Mouse (Mus musculus): Measurements from ENCODE around the gene Ikzf3.

Ikzf3 gene

GRCm38 (mm10) chr11:98446562-98447474 is 99.0 kb downstream of the Ikzf3 start:
- no peak for DNase-seq (ENCODE audit: low spot score)

DNA sequence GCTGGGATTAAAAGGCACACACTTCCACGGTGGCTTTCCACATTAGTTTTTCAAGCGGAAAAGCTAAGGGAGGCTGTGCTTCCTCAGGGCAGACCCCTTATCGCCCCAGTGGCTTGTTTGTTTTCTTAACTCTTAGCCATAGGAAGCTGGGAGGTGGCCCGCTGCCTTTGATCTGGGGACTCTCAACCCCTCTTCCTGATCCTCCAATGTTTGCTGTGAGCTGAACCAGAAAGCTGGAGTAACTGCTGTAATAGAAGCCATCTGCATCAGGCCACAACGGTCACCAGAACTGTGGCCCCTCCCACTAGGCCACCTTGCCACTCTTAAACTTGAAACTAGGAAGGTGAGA is 99.6 kb downstream of the Ikzf3 start, which contains the start of gene Grb7:
Gene Grb7 (plus strand): TSS at position 182 of the 349 bp plus-strand sequence.
- DNase-seq (ENCODE audit: low spot score): no peak

- no peak for DNase-seq (ENCODE audit: low spot score)
These were observed 100.2 kb downstream of the Ikzf3 start for GRCm38 (mm10) chr11:98445679-98446078.

DNA sequence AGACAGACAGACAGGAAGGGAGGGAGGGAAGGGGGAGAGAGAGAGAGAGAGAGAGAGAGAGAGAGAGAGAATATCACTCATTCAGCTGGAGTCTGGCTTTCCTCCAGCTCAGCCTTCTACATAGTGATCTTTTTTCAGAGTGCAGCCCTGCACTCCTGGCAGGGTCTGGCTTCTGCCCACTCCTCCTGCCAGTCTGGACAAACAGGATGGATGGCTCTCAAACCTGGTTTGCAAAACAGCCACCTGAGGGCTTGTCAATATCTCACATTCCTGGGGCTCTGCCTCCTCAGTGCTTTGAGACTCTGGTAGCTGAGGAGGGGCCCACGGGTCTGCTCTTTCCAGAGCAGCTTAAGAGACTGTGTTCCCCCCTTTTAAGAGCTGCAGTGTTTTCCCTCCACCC is 100.6 kb downstream of the Ikzf3 start:
- no peak for DNase-seq (ENCODE audit: low spot score)

DNA sequence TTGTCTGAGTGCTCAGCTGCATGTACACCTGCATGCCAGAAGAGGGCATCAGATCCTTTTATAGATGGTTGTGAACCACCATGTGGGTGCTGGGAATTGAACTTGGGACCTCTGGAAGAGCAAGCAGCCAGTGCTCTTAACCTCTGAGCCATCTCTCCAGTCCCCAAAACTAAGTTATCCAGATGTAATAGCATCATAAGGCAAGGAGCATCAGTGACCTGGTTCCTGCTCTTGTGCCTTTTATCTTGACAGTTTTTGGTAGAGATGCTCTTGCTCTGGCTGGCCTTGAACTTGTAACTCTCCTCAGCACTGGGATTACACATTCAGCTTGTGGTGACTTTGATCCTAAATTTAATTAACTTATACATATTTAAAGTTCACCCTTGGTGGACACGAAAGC is 102.1 kb downstream of the Ikzf3 start:
- no peak for DNase-seq (ENCODE audit: low spot score)

GRCm38 (mm10) chr11:98438331-98439158 is 107.3 kb downstream of the Ikzf3 start, which contains the start of gene Mien1:
TSS of gene Mien1 (minus strand) at chr11:98438991.
- DNase-seq (ENCODE audit: low spot score): peak; percentile 92

DNA sequence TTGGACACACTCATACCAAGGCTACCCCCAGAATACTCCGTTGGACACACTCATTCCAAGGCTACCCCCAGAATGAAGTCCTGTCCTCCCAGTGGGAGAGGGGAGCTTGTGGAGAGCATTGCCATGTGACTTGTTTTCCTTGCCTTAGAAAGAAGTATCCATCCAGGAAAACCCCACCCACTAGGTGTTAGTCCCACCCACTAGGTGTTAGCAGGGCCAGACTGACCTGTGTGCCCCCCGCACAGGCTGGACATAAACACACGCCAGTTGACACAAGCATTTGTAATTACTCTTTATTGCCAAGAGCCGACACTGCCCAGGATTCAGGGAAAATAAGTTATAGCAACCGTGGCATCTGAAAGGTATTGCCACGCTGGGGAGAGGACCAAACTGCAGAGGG is 108.4 kb downstream of the Ikzf3 start:
- DNase-seq (ENCODE audit: low spot score): no peak

DNA sequence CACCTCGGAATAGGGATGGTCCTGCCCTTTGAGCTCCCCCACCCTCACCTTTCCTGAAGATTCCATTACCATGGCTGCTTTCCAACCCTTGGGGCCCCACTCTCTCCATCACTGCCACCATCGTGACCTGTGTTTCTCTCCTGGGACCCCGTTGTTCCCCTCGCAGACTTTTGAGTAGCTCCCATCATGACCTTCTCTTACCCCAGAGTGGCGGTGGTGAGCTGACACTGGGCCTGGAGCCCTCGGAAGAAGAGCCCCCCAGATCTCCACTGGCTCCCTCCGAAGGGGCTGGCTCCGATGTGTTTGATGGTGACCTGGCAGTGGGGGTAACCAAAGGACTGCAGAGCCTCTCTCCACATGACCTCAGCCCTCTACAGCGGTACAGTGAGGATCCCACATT is 110.1 kb downstream of the Ikzf3 start:
- no peak for DNase-seq (ENCODE audit: low spot score)

- DNase-seq (ENCODE audit: low spot score): no peak
These were observed 113.9 kb downstream of the Ikzf3 start for GRCm38 (mm10) chr11:98431743-98432502.

DNA sequence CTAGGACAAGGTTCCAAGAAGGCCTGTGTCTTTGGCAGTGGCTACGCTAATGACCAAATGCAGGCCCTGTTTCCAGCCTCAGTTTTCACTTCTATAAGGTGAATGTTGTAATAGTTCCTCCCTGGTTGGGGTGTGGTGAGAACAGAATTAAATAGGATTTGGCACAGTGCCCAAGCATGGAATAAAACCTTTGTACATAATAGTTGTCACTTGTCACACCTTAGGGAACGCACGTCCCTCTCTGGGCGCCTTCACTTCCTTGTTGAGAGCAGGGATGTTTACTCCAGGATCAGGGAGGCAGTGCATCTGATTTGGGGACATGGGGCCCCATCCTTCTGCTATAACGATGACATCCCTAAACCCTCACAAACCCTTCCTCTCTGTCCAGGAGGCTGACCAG is 117.4 kb downstream of the Ikzf3 start:
- no peak for DNase-seq (ENCODE audit: low spot score)

DNA sequence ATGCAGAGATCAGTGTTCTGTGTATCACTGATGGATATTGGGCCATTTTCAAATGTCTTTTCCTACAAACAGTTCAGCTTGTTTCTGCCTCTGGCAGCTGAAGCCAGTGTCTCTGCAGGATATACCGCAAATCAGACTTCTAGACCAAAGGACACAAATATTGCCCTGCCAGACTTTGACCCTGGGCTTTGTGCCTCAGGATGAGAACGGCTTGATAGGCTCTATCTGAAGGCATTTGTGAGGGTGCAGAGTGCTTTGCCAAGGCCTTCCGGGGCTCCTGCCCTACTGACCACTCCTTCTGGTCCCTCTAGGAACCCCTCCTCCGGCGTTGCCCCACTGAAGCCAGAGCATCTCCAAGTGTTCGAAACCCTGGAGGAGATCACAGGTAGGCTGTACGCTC is 119.2 kb downstream of the Ikzf3 start:
- DNase-seq (ENCODE audit: low spot score): no peak

DNA sequence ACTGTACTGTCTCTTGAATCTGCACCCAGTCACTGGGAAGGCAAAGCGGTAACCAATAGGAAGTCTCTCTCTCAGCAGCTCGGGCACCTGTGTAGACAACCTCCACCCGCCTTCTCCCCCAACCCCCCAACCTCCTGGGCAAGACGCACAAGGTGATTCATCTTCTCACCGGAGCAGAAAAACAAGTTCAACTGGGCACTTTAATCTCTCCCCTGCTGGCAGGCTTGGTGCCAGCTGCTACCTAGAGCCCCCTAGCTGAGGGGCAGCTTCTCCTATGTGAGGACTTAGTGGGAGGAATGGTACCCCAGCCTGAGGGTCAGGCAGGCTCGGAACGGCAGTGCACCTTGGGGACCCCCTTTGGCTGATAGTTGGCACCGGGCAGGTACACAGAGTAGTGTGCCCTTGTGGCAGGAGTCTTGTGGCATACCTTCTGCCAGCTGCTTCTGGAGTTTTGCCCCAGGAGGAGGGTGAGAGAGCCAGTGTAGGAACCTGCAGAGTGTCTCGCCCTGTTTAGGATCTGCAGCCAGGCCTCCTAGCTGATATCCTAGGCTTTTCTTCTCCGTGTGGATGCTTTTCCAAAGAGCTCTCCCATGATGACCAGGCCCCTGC is 126.8 kb downstream of the Ikzf3 start:
- no peak for DNase-seq (ENCODE audit: low spot score)

- no peak for DNase-seq (ENCODE audit: low spot score)
These were observed 127.6 kb downstream of the Ikzf3 start for GRCm38 (mm10) chr11:98418273-98418672.

DNA sequence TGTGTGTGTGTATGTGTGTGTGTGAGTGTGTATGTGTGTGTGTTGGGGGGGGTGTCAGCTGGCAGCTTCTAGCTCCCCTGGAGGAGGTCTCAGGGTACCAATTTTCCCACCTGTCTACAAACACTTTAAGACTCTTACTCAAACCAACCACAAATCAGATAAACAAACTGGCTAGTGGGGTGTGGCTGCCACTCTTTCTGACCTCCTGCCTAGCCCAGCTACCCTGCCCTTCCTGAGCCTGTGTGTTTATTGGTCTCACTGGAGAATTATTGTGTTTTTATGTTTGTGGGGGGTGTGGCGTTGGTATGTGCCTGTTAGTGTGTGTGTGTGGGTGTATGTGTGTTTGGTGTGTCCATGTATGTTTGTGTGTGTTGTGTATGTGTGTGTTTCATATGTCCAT is 128.8 kb downstream of the Ikzf3 start:
- DNase-seq (ENCODE audit: low spot score): no peak

Data from testis, postnatal 14 days (tissue).